Mouse (Mus musculus) ES-E14 (cell line): ENCODE data around the gene D10Wsu102e. TPM values are rescaled to one million over a fixed set of nuclear protein-coding genes. Genes with fewer than 3 reads are reported as not detected.

Source experiments
- DNase-seq: peaks from one replicate; pipeline ENCODE4 v3.0.0-alpha.2; 2013; ENCODE audit warnings: low read depth, low spot score
- H3K27ac ChIP-seq: 2 replicates; pipeline ENCODE4 v1.5.1; 2012; ENCODE audit warnings: low read depth, mild to moderate bottlenecking, low read length, moderate library complexity, mixed read lengths; ENCODE audit not compliant: poor library complexity, insufficient read depth, severe bottlenecking
- H3K36me3 ChIP-seq: 2 replicates; pipeline ENCODE4 v1.6.1; 2012; ENCODE audit warnings: mild to moderate bottlenecking, low read length, moderate library complexity, mixed read lengths; ENCODE audit not compliant: control insufficient read depth, poor library complexity, insufficient read depth, severe bottlenecking
- H3K4me1 ChIP-seq, 2 experiments: fragments of 150-350 bp in 1 of 2; sonication (generic) in 1 of 2; 2 replicates each; pipeline ENCODE4 v1.6.1; 2012; ENCODE audit warnings: low read length in 2 of 2, mild to moderate bottlenecking in 1 of 2, mixed read lengths in 1 of 2; ENCODE audit not compliant: control insufficient read depth in 2 of 2, insufficient read depth in 2 of 2, poor library complexity in 1 of 2
- H3K4me3 ChIP-seq, 2 experiments: fragments of 150-350 bp in 1 of 2; sonication (generic) in 1 of 2; 2 replicates each; pipeline ENCODE4 v1.5.1; 2012; ENCODE audit warnings: low read length in 2 of 2, low read depth in 1 of 2, mild to moderate bottlenecking in 1 of 2, mixed read lengths in 1 of 2; ENCODE audit not compliant: insufficient read depth in 1 of 2, poor library complexity in 1 of 2, severe bottlenecking in 1 of 2
- H3K9ac ChIP-seq: 2 replicates; pipeline ENCODE4 v1.6.1; 2012; ENCODE audit warnings: low read depth, mild to moderate bottlenecking, low read length, mixed read lengths; ENCODE audit not compliant: poor library complexity, insufficient read depth, severe bottlenecking
- H3K9me3 ChIP-seq: fragments of 150-350 bp; sonication (generic); 2 replicates; pipeline ENCODE4 v1.6.1; 2012; ENCODE audit warnings: low read depth, mild to moderate bottlenecking, low read length; ENCODE audit not compliant: control insufficient read depth, insufficient read depth
- CHD2 ChIP-seq: IDR thresholded peaks from 2 replicates; pipeline ENCODE4 v1.6.1; 2014; ENCODE audit warnings: mild to moderate bottlenecking, low read depth, low read length, inconsistent platforms
- HCFC1 ChIP-seq: IDR thresholded peaks from 2 replicates; pipeline ENCODE4 v1.6.1; 2012; ENCODE audit warnings: low read length, inconsistent platforms, borderline replicate concordance; ENCODE audit not compliant: insufficient read depth
- MAFK ChIP-seq: IDR thresholded peaks from 2 replicates; pipeline ENCODE4 v1.6.1; 2014; ENCODE audit warnings: mild to moderate bottlenecking, low read depth, low read length, inconsistent platforms; ENCODE audit not compliant: insufficient read depth
- ZC3H11A ChIP-seq: IDR thresholded peaks from 2 replicates; pipeline ENCODE4 v1.6.1; 2012; ENCODE audit warnings: low read depth, mild to moderate bottlenecking, inconsistent platforms, low read length, borderline replicate concordance
- ZNF384 ChIP-seq: IDR thresholded peaks from 2 replicates; pipeline ENCODE4 v1.6.1; 2012; ENCODE audit warnings: low read depth, low read length, inconsistent platforms
- in situ Hi-C, 2 experiments: fragments of 600-800 bp; cut with MboI; formaldehyde crosslinking; loops; one replicate each; pipeline ENCODE4 v1.15.1; 2025; ENCODE audit warnings: low sequenced_read_pairs in 2 of 2, inconsistent platforms in 1 of 2; ENCODE audit not compliant: unreplicated experiment in 2 of 2
- total RNA-seq: library from RNA; depleted of rRNA; stranded (reverse); fragments of 300-350 nt; gene quantifications from 2 replicates; pipeline ENCODE4 v1.2.3, GENCODE M21; 2012

Gene D10Wsu102e
- total RNA-seq, 1 experiment: 4.5 TPM

DNA sequence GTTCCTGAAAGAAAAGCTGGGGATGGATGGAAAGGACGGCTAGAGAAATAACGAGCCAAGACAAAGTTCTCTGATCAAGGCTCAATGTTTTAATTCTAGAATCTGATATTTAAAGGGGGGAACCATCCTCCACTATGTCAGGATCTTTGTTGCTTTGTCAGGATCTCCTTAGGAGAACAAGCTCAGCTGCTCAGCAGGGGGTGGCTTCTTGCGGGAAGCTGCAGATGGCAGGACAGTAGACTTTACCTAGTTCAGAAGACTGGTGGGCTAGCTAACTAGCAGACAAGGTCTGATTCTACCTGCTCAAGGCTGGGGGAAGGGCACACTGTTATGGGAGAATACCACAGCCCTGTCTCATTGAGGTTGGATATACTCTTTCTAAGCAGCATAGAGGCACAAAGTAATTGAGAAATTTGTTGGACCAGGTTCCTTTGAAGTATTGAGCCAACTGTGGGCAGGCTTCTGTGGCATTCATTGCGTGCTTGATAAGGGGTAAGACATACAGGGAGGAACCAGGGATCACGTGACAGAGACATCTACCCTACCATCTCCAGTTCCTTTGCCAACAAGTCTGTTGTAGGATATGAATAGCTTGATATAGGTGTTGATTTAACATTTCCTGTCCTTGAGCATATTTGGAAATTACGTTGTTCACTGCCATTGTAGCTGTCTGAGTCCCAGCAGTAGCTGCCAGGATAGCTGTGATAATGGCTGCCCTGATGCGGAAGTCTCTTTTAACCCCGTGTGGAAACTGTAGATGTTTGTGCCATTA is 17.1 kb downstream of the D10Wsu102e start:
- TF ChIP-seq MAFK: no peak
- no peak for TF ChIP-seq HCFC1
- no peak for TF ChIP-seq ZNF384
- TF ChIP-seq CHD2: no peak
- no peak for TF ChIP-seq ZC3H11A
- H3K4me3 ChIP-seq: no peak overlapping the region
- H3K36me3 ChIP-seq: peaks cover 33% of the 10 kb centered on the region
- no peak overlapping the region; the same call in 1 of the 2 replicates for H3K27ac ChIP-seq
- H3K4me1 ChIP-seq: no peaks in the 10 kb centered on the region
- peaks cover 43% of the 10 kb centered on the region for H3K9me3 ChIP-seq
- DNase-seq: no peak
- in situ Hi-C loops: no loop called here
- no peak overlapping the region for H3K9ac ChIP-seq

DNA sequence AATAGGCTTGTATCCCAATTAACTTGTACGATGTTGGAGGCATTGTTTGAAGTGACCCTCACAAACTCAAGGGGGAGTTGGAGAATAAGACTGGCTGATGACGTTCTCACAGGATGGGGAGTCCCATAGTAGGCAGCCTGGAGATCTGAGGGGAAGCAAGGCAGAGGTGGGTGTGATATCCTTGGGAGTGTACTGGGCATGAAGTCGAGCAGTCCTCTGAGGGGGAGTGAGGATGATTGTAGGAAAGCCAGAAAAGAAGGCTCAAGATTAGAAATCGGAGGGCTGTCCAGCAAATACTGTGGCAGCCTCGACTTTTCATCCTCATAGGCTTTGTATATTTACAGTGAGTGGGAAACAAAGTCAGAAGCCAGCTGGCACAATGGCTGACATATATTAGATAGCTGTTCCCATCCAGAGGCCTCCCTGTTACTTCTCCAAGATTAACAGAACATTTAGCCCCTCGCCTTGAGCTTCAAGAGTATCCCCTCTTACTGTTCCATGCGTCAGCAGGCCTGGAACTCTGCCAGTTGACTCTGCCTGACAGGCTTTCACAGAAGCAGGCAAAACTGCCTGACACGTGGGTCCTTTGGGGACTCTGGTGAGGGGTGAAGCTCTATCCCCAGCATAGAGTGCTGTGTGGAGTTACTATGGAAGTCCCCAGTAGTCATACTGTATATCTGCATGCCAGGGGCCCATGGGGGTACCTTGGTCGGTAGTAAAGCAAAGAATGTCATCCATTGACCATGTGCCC is 18.2 kb downstream of the D10Wsu102e start:
- H3K4me3 ChIP-seq: no peak overlapping the region
- DNase-seq: no peak
- no peak overlapping the region for H3K9ac ChIP-seq
- H3K4me1 ChIP-seq: no peaks in the 10 kb centered on the region
- in situ Hi-C loops: no loop called here
- peaks cover 53% of the 10 kb centered on the region for H3K9me3 ChIP-seq
- H3K27ac ChIP-seq: no peak overlapping the region
- peaks cover 31% of the 10 kb centered on the region for H3K36me3 ChIP-seq
- no peak for TF ChIP-seq MAFK
- TF ChIP-seq CHD2: no peak
- no peak for TF ChIP-seq HCFC1
- no peak for TF ChIP-seq ZC3H11A
- no peak for TF ChIP-seq ZNF384

DNA sequence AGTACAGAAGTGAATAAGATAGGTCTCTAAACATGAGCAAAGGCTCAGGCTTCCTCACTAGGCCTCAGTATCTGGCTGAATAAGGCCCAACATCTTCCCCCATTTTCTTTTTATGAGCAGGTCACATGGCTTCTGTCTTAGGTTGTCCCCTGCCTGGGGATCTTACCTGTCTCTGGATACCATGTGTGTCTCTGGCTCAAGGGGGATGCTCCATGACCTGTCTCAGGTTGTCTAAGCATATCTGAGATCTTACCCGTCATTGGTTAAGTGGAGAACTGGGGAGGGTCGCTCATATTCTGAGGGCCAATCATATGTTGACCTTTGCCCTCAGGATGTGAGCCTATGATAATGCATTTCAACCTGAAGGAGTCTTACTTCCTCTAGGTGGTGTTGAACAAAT is 20.5 kb downstream of the D10Wsu102e start:
- TF ChIP-seq HCFC1 (no peak), ZC3H11A (no peak), ZNF384 (no peak), MAFK (no peak), CHD2 (no peak)
- Histone ChIP-seq H3K4me1 (no peaks in the 10 kb centered on the region), H3K9me3 (peaks cover 71% of the 10 kb centered on the region), H3K9ac (no peak overlapping the region), H3K27ac (no peak overlapping the region), H3K4me3 (no peak overlapping the region), H3K36me3 (peaks cover 40% of the 10 kb centered on the region)
- no peak for DNase-seq
- in situ Hi-C loops: no loop called here

DNA sequence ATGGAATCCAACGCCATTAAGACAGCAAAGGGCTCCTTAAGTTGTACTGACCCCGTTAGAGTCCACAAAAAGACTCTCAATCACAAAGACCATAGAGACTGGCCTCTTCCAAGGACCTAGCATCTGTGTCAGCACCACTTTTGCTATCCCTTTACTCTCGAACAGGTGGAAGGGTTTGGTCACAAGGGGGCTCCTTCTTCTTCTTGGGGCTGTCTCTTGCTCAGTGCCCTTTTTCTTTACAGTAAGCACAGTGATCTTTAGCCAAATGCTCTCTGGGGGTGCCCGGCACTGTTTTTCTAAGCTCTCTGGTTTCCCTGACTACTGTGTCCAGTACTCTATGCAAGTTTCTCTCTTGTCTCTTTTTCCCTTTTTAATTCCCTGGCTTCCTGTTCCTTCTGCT is 22.5 kb downstream of the D10Wsu102e start:
- no peaks in the 10 kb centered on the region for H3K4me1 ChIP-seq
- DNase-seq: no peak
- in situ Hi-C loops: no loop called here
- no peak overlapping the region for H3K27ac ChIP-seq
- H3K4me3 ChIP-seq: no peak overlapping the region
- peaks cover 36% of the 10 kb centered on the region for H3K36me3 ChIP-seq
- TF ChIP-seq ZNF384 (no peak), ZC3H11A (no peak)
- H3K9ac ChIP-seq: no peak overlapping the region
- peaks cover 73% of the 10 kb centered on the region for H3K9me3 ChIP-seq
